Mouse (Mus musculus) effector memory CD4-positive, alpha-beta T cell, adult 7 months (primary cell): ENCODE results near the gene Olfr424. TPM values are rescaled to one million over a fixed set of nuclear protein-coding genes. Genes with fewer than 3 reads are reported as not detected.

Experiments used
- polyA plus RNA-seq: library from polyadenylated mRNA; unstranded; fragments of 100-300 nt; shearing (Covaris generic); gene quantifications from one replicate; pipeline ENCODE4 v1.2.1, GENCODE M21; 2017

Gene Olfr424
- polyA plus RNA-seq = not detected

GRCm38 (mm10) chr1:174131217-174131616, at the start of gene Olfr424:
Olfr424 (plus strand) TSS chr1:174131517.

GRCm38 (mm10) chr1:174084031-174084430, 47.3 kb upstream of the Olfr424 start, which contains the start of gene Olfr429:
Olfr429 (plus strand) TSS chr1:174084331.

GRCm38 (mm10) chr1:174096591-174096990, 34.7 kb upstream of the Olfr424 start, which contains the start of gene Olfr427:
Olfr427 (plus strand) TSS chr1:174096891.

GRCm38 (mm10) chr1:174121062-174121461, 10.3 kb upstream of the Olfr424 start, which contains the start of gene Olfr231:
Olfr231 (minus strand) TSS chr1:174121162.

GRCm38 (mm10) chr1:174155333-174155732, 24.0 kb downstream of the Olfr424 start, which contains the start of gene Olfr420:
Olfr420 (plus strand) TSS chr1:174155633.

GRCm38 (mm10) chr1:174172605-174173004, 41.3 kb downstream of the Olfr424 start, which contains the start of gene Spta1:
Spta1 (plus strand) TSS chr1:174172776.

Other genes starting within 250 kb of the Olfr424 start
- gene Ifi211, start 218.5 kb upstream of the Olfr424 start, polyA plus RNA-seq = 19.8 TPM
- gene Mndal, start 189.0 kb upstream of the Olfr424 start, polyA plus RNA-seq = 467 TPM
- 263 TPM for gene Ifi203, start 188.8 kb upstream of the Olfr424 start, polyA plus RNA-seq
- 0.22 TPM for gene Ifi202b, start 148.8 kb upstream of the Olfr424 start, polyA plus RNA-seq
- gene Ifi205, start 99.7 kb upstream of the Olfr424 start, polyA plus RNA-seq = not detected
- not detected for gene Olfr433, start 90.8 kb upstream of the Olfr424 start, polyA plus RNA-seq
- gene Olfr432, start 82.3 kb upstream of the Olfr424 start, polyA plus RNA-seq = 0.54 TPM
- gene Olfr430, start 64.9 kb upstream of the Olfr424 start, polyA plus RNA-seq = not detected
- gene Olfr429, start 47.2 kb upstream of the Olfr424 start, polyA plus RNA-seq = not detected
- gene Olfr427, start 34.6 kb upstream of the Olfr424 start, polyA plus RNA-seq = not detected
- not detected for gene Olfr231, start 10.4 kb upstream of the Olfr424 start, polyA plus RNA-seq
- gene Olfr420, start 24.1 kb downstream of the Olfr424 start, polyA plus RNA-seq = 0.24 TPM
- gene Spta1, start 41.3 kb downstream of the Olfr424 start, polyA plus RNA-seq = 0.05 TPM
- gene Olfr419, start 120.5 kb downstream of the Olfr424 start, polyA plus RNA-seq = not detected
- gene Mptx1, start 199.0 kb downstream of the Olfr424 start, polyA plus RNA-seq = not detected
- gene Olfr417, start 233.6 kb downstream of the Olfr424 start, polyA plus RNA-seq = not detected